Mouse (Mus musculus): Measurements from ENCODE around the gene Lrrc15.

DNA sequence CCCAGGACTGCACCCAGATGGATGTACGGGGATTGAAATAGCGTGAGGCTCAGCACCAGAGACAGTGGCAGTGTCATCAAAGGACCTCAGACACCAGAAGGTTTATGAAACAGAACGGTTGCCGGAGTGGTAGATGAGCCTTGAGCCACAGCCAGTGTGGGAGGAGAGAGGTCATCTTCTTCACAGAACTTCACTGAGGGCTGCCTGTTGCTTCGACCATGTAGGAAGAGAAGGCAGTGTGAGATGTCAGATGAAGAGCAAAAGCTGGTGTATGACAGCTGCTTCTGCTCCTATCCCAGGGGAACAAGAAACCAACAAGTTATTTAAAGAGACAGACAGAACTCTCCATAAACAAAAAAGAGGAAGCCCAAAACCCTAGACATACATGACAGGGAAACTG, 21.2 kb upstream of the Lrrc15 start:
- no peak for TF ChIP-seq GATA1 (IDR thresholded peaks at IDR 0.05; ENCODE audit: borderline replicate concordance, low read length)
- TF ChIP-seq FLI1 (IDR thresholded peaks at IDR 0.05; ENCODE audit: low read length) = no peak

Measured in megakaryocyte, embryonic 14.5 days (primary cell).